Mouse (Mus musculus): ENCODE data around the gene Hacl1. TPM values are rescaled to one million over a fixed set of nuclear protein-coding genes. Genes with fewer than 3 reads are reported as not detected.

Hacl1 gene
- polyA plus RNA-seq, 1 experiment, result 154 TPM

GRCm38 (mm10) chr14:31574903-31575665, 66.0 kb downstream of the Hacl1 start:
- no peaks in the 10 kb centered on the region for H3K4me1 ChIP-seq (ENCODE audit: control insufficient read depth, insufficient read depth, low read length)
- no peak overlapping the region for H3K4me3 ChIP-seq (ENCODE audit: insufficient read depth, low read depth, low read length)
- 93% methylated on average over 18 of the region's 18 CpGs for WGBS
- DNase-seq, result no peak
- no peaks in the 10 kb centered on the region for H3K36me3 ChIP-seq (ENCODE audit: control insufficient read depth, insufficient read depth, low read length)
- H3K27me3 ChIP-seq (replicated peaks; ENCODE audit: control insufficient read depth, insufficient read depth, low read length), result no peaks in the 10 kb centered on the region
- no peak for TF ChIP-seq CTCF (conservative IDR thresholded peaks at IDR 0.05; ENCODE audit: insufficient read depth, insufficient read length, low read depth, low read length)
- H3K27ac ChIP-seq (ENCODE audit: insufficient read depth, low read depth, low read length), result no peak overlapping the region

- DNase-seq, result no peak
- H3K4me1 ChIP-seq (ENCODE audit: control insufficient read depth, insufficient read depth, low read length), result no peaks in the 10 kb centered on the region
- no peaks in the 10 kb centered on the region for H3K36me3 ChIP-seq (ENCODE audit: control insufficient read depth, insufficient read depth, low read length)
- H3K4me3 ChIP-seq (ENCODE audit: insufficient read depth, low read depth, low read length), result no peak overlapping the region
- no peak for TF ChIP-seq CTCF (conservative IDR thresholded peaks at IDR 0.05; ENCODE audit: insufficient read depth, insufficient read length, low read depth, low read length)
- TF ChIP-seq POLR2A (IDR thresholded peaks at IDR 0.05; ENCODE audit: low read depth, low read length), result no peak
- 72% methylated on average over 9 of the region's 9 CpGs for WGBS
- H3K27ac ChIP-seq (ENCODE audit: insufficient read depth, low read depth, low read length), result no peak overlapping the region
- H3K27me3 ChIP-seq (replicated peaks; ENCODE audit: control insufficient read depth, insufficient read depth, low read length), result no peaks in the 10 kb centered on the region
These were observed 68.4 kb downstream of the Hacl1 start for GRCm38 (mm10) chr14:31572561-31573175.

DNA sequence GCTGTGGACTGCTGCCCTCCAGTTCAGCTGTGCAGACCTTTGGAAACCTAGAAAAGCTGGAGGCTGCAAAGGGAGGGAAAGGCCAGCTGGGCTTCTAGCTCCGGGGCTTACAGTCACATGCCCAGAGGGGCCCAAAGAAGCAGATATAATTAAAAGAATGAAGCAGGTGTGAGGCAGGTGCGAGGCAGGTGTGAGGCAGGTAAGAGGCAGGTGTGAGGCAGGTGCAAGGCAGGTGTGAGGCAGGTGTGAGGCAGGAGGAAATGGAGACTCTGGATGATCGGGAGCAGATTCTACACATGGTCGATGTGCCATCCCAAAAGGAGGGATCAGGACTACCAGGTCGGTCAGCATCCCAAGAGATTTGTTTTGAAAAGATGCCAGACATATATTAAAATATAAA, 69.7 kb downstream of the Hacl1 start:
- WGBS, result 88% methylated on average over 5 of the region's 5 CpGs
- Histone ChIP-seq H3K4me3 (ENCODE audit: insufficient read depth, low read depth, low read length) (no peak overlapping the region), H3K27ac (ENCODE audit: insufficient read depth, low read depth, low read length) (no peak overlapping the region), H3K27me3 (replicated peaks; ENCODE audit: control insufficient read depth, insufficient read depth, low read length) (no peaks in the 10 kb centered on the region), H3K4me1 (ENCODE audit: control insufficient read depth, insufficient read depth, low read length) (no peaks in the 10 kb centered on the region), H3K36me3 (ENCODE audit: control insufficient read depth, insufficient read depth, low read length) (no peaks in the 10 kb centered on the region)
- no peak for DNase-seq
- TF ChIP-seq CTCF (conservative IDR thresholded peaks at IDR 0.05; ENCODE audit: insufficient read depth, insufficient read length, low read depth, low read length) (no peak), POLR2A (IDR thresholded peaks at IDR 0.05; ENCODE audit: low read depth, low read length) (no peak)

DNA sequence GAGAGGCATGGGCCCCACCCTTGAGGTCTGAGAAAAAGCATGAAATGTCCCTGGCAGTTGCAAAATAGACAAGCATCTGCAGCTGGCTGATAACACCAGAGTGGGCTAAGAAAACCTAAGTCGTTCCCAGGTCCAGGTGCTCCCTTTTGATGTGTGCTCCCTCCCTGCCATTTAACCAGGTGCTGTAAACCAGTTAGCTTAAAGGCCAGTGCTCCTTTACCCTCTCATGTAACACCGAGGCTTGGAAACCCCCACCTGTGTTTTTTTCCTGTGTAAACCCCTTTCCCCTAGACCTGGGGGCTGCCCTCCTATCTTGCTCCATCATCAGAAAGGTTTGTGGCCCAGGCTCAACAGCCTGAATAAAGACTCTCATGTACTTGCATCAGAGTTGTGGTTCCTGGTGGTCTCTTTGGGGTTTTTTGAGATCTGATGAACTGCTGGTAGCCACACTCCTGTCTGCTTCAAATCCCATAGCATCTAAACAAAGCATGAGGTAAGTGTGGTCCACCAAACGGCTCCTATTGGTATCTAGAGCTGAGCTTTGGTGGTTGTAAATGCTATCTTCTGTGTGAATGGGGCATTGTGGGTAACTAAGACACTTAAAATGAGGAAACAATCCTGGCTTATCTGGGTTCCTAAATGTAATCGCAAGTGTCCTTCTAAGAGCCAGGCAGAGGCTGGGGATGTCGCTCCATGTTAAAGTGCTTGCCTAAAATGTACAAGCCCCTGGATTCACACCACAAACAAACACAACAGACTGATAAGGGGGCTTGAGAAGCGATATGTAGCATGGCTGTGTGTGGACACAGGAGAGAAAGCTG, 70.7 kb downstream of the Hacl1 start:
- no peaks in the 10 kb centered on the region for H3K27me3 ChIP-seq (replicated peaks; ENCODE audit: control insufficient read depth, insufficient read depth, low read length)
- no peak overlapping the region for H3K27ac ChIP-seq (ENCODE audit: insufficient read depth, low read depth, low read length)
- WGBS, result 85% methylated on average over 6 of the region's 6 CpGs
- TF ChIP-seq CTCF (conservative IDR thresholded peaks at IDR 0.05; ENCODE audit: insufficient read depth, insufficient read length, low read depth, low read length) (no peak), POLR2A (IDR thresholded peaks at IDR 0.05; ENCODE audit: low read depth, low read length) (no peak)
- peaks cover 3% of the 10 kb centered on the region; the same call in 1 of the 2 replicates for H3K4me1 ChIP-seq (ENCODE audit: control insufficient read depth, insufficient read depth, low read length)
- H3K36me3 ChIP-seq (ENCODE audit: control insufficient read depth, insufficient read depth, low read length), result no peaks in the 10 kb centered on the region
- no peak for DNase-seq
- H3K4me3 ChIP-seq (ENCODE audit: insufficient read depth, low read depth, low read length), result no peak overlapping the region

GRCm38 (mm10) chr14:31569151-31569631, 71.9 kb downstream of the Hacl1 start:
- Histone ChIP-seq H3K27ac (ENCODE audit: insufficient read depth, low read depth, low read length) (no peak overlapping the region), H3K4me1 (ENCODE audit: control insufficient read depth, insufficient read depth, low read length) (peaks cover 10% of the 10 kb centered on the region; the same call in 1 of the 2 replicates), H3K36me3 (ENCODE audit: control insufficient read depth, insufficient read depth, low read length) (no peaks in the 10 kb centered on the region), H3K4me3 (ENCODE audit: insufficient read depth, low read depth, low read length) (no peak overlapping the region), H3K27me3 (replicated peaks; ENCODE audit: control insufficient read depth, insufficient read depth, low read length) (no peaks in the 10 kb centered on the region)
- TF ChIP-seq POLR2A (IDR thresholded peaks at IDR 0.05; ENCODE audit: low read depth, low read length) (no peak), CTCF (conservative IDR thresholded peaks at IDR 0.05; ENCODE audit: insufficient read depth, insufficient read length, low read depth, low read length) (no peak)
- WGBS, result 50% methylated on average over 7 of the region's 7 CpGs
- peak; percentile 52 for DNase-seq

- DNase-seq, result no peak
- no peaks in the 10 kb centered on the region for H3K27me3 ChIP-seq (replicated peaks; ENCODE audit: control insufficient read depth, insufficient read depth, low read length)
- H3K27ac ChIP-seq (ENCODE audit: insufficient read depth, low read depth, low read length), result no peak overlapping the region
- H3K4me1 ChIP-seq (ENCODE audit: control insufficient read depth, insufficient read depth, low read length), result peaks cover 10% of the 10 kb centered on the region; the same call in 1 of the 2 replicates
- WGBS, result 55% methylated on average over 9 of the region's 9 CpGs
- no peak for TF ChIP-seq CTCF (conservative IDR thresholded peaks at IDR 0.05; ENCODE audit: insufficient read depth, insufficient read length, low read depth, low read length)
- TF ChIP-seq POLR2A (IDR thresholded peaks at IDR 0.05; ENCODE audit: low read depth, low read length), result no peak
- no peak overlapping the region for H3K4me3 ChIP-seq (ENCODE audit: insufficient read depth, low read depth, low read length)
- H3K36me3 ChIP-seq (ENCODE audit: control insufficient read depth, insufficient read depth, low read length), result no peaks in the 10 kb centered on the region
These were observed 75.4 kb downstream of the Hacl1 start for GRCm38 (mm10) chr14:31565478-31566212.

Measured in kidney, adult 2 months (tissue).